30 mouse cellular contexts compared by ENCODE assay signal in the genomic region with DNA sequence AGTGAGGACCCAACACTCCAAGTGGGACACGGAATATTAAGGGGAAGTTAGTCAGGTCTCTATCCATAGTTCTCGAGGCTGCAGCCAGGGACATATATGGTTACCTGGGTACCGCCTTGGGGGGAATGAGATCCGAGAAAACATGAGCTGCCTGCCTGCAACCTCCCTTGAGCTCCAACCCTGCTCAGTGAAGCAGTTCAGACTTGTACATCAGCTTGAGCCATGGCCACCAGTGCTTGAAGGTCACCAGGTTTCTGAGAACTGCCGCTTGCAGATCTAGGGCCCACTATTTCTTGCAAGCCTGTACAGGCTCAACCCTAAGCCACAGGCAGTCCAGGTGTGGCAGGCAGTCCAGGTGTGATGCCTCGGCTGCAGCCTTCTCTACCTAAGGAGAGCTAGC. TPM values are rescaled to one million over a fixed set of nuclear protein-coding genes. Genes with fewer than 3 reads are reported as not detected.
DNase-seq lines count a peak whose midpoint lies in the region; ATAC-seq and TF ChIP-seq lines count a peak whose summit lies in the region.
"Had no signal": no experiment of that assay in that cellular context is flagged by ENCODE, and none has a peak within 500 bp of the region (broad histone marks: within the 10 kb centered on the region; RNA-seq: fewer than 3 reads in every experiment).

No protein-coding gene starts in this region.

- ATAC-seq in intestine, embryonic 14.5 days (replicated peaks; ENCODE audit: low FRiP score, low TSS enrichment, low read depth): no peak
- no peak for ATAC-seq in intestine, postnatal 0 days
- ATAC-seq in kidney, embryonic 14.5 days (ENCODE audit: low FRiP score, low TSS enrichment): peak; percentile 60; the same call in 1 of the 2 replicates
- ATAC-seq in hindbrain, embryonic 12.5 days (ENCODE audit: low FRiP score): no peak
- ATAC-seq: forebrain, embryonic 16.5 days; hindbrain, embryonic 16.5 days; intestine, embryonic 15.5 days; midbrain, embryonic 16.5 days had no signal

- WGBS in intestine, embryonic 14.5 days: 83% methylated on average over 6 of the region's 6 CpGs
- WGBS in intestine, postnatal 0 days: 90% methylated on average over 6 of the region's 6 CpGs
- WGBS in kidney, adult 2 months: 55% methylated on average over 6 of the region's 6 CpGs
- 56% methylated on average over 6 of the region's 6 CpGs for WGBS in kidney, embryonic 14.5 days
- 87% methylated on average over 6 of the region's 6 CpGs for WGBS in hindbrain, embryonic 12.5 days

- no peak for TF ChIP-seq POLR2A in kidney, adult 2 months (IDR thresholded peaks at IDR 0.05; ENCODE audit: low read depth, low read length)

- no peak overlapping the region for H3K4me3 ChIP-seq in intestine, embryonic 14.5 days (ENCODE audit: low read depth, low read length)
- no peak overlapping the region for H3K4me3 ChIP-seq in intestine, postnatal 0 days (ENCODE audit: low read depth, low read length)
- no peak overlapping the region for H3K4me3 ChIP-seq in kidney, adult 2 months (ENCODE audit: insufficient read depth, low read depth, low read length)
- H3K4me3 ChIP-seq in kidney, embryonic 14.5 days (ENCODE audit: low read length): no peak overlapping the region
- H3K4me3 ChIP-seq in hindbrain, embryonic 12.5 days: no peak overlapping the region
- H3K4me3 ChIP-seq: embryonic facial prominence, embryonic 13.5 days; heart, embryonic 12.5 days; intestine, embryonic 15.5 days; left cerebral cortex, adult 2 months; limb, embryonic 12.5 days; lung, embryonic 15.5 days; neural tube, embryonic 12.5 days had no signal

- H3K9me3 ChIP-seq in intestine, embryonic 14.5 days (ENCODE audit: control insufficient read depth, low read length): no peaks in the 10 kb centered on the region
- H3K9me3 ChIP-seq in intestine, postnatal 0 days (ENCODE audit: control insufficient read depth): no peaks in the 10 kb centered on the region
- no peaks in the 10 kb centered on the region for H3K9me3 ChIP-seq in kidney, embryonic 14.5 days (ENCODE audit: control insufficient read depth, low read length)
- H3K9me3 ChIP-seq in hindbrain, embryonic 12.5 days (replicated peaks): no peaks in the 10 kb centered on the region
- H3K9me3 ChIP-seq: embryonic facial prominence, embryonic 13.5 days; heart, embryonic 12.5 days; intestine, embryonic 15.5 days; limb, embryonic 12.5 days; lung, embryonic 15.5 days; neural tube, embryonic 12.5 days had no signal

- no peaks in the 10 kb centered on the region for H3K4me1 ChIP-seq in intestine, embryonic 14.5 days (replicated peaks; ENCODE audit: control insufficient read depth, insufficient read depth, low read length)
- H3K4me1 ChIP-seq in intestine, postnatal 0 days (replicated peaks; ENCODE audit: control insufficient read depth, insufficient read depth, low read length): no peaks in the 10 kb centered on the region; the same call in 1 of the 2 replicates
- no peaks in the 10 kb centered on the region for H3K4me1 ChIP-seq in kidney, adult 2 months (ENCODE audit: control insufficient read depth, insufficient read depth, low read length)
- H3K4me1 ChIP-seq in kidney, embryonic 14.5 days (ENCODE audit: control insufficient read depth, insufficient read depth, low read length): peaks cover 4% of the 10 kb centered on the region; the same call in 1 of the 2 replicates
- peaks cover 5% of the 10 kb centered on the region; the same call in 1 of the 2 replicates for H3K4me1 ChIP-seq in hindbrain, embryonic 12.5 days
- H3K4me1 ChIP-seq: heart, embryonic 12.5 days; lung, embryonic 15.5 days had no signal

- H3K27ac ChIP-seq in intestine, embryonic 14.5 days (ENCODE audit: low read depth): no peak overlapping the region
- H3K27ac ChIP-seq in intestine, postnatal 0 days (ENCODE audit: low read depth, low read length): no peak overlapping the region
- peak overlapping the region; percentile 44; the same call in 1 of the 2 replicates for H3K27ac ChIP-seq in kidney, adult 2 months (ENCODE audit: insufficient read depth, low read depth, low read length)
- no peak overlapping the region for H3K27ac ChIP-seq in kidney, embryonic 14.5 days (ENCODE audit: low read depth, low read length)
- H3K27ac ChIP-seq in hindbrain, embryonic 12.5 days: no peak overlapping the region
- H3K27ac ChIP-seq: embryonic facial prominence, embryonic 13.5 days; intestine, embryonic 15.5 days; left cerebral cortex, adult 2 months; limb, embryonic 12.5 days; lung, embryonic 15.5 days; neural tube, embryonic 12.5 days; stomach, postnatal 0 days had no signal

- peak; percentile 37 for DNase-seq in intestine, embryonic 14.5 days (ENCODE audit: low spot score)
- peak; percentile 33 for DNase-seq in kidney, adult 2 months
- peak; percentile 31 for DNase-seq in kidney, postnatal 14 days
- DNase-seq in spleen, postnatal 14 days (ENCODE audit: low spot score in 2 of 2): no peak
- DNase-seq: adrenal gland, postnatal 25 days; cerebellum, adult 11-12 months; cerebellum, adult 9-11 months; gastrocnemius, postnatal 10 days; spleen, adult 18-20 months; thymus, adult 18-20 months; thymus, postnatal 36 days had no signal

- H3K36me3 ChIP-seq in intestine, embryonic 14.5 days (ENCODE audit: control insufficient read depth, insufficient read depth, low read length): no peaks in the 10 kb centered on the region
- no peaks in the 10 kb centered on the region for H3K36me3 ChIP-seq in intestine, postnatal 0 days (ENCODE audit: control insufficient read depth, insufficient read depth)
- no peaks in the 10 kb centered on the region for H3K36me3 ChIP-seq in kidney, adult 2 months (ENCODE audit: control insufficient read depth, insufficient read depth, low read length)
- H3K36me3 ChIP-seq in kidney, embryonic 14.5 days (ENCODE audit: control insufficient read depth, insufficient read depth, low read length): no peaks in the 10 kb centered on the region
- H3K36me3 ChIP-seq in hindbrain, embryonic 12.5 days: no peaks in the 10 kb centered on the region
- H3K36me3 ChIP-seq: embryonic facial prominence, embryonic 13.5 days; heart, embryonic 12.5 days; intestine, embryonic 15.5 days; limb, embryonic 12.5 days; lung, embryonic 15.5 days; neural tube, embryonic 12.5 days had no signal

- no peak overlapping the region for H3K9ac ChIP-seq in intestine, embryonic 14.5 days (ENCODE audit: low read length)
- no peak overlapping the region for H3K9ac ChIP-seq in intestine, postnatal 0 days (ENCODE audit: low read depth, low read length)
- no peak overlapping the region for H3K9ac ChIP-seq in kidney, embryonic 14.5 days (ENCODE audit: low read depth, low read length)
- H3K9ac ChIP-seq in hindbrain, embryonic 12.5 days: no peak overlapping the region
- H3K9ac ChIP-seq: embryonic facial prominence, embryonic 13.5 days; heart, embryonic 12.5 days; intestine, embryonic 15.5 days; limb, embryonic 12.5 days; lung, embryonic 15.5 days; neural tube, embryonic 12.5 days had no signal

- H3K27me3 ChIP-seq in intestine, embryonic 14.5 days (replicated peaks; ENCODE audit: control insufficient read depth, insufficient read depth, low read length): 0 out of 2 replicates have a peak, but pooled peaks cover 8% of the 10 kb centered on the region
- no peaks in the 10 kb centered on the region for H3K27me3 ChIP-seq in intestine, postnatal 0 days (replicated peaks; ENCODE audit: control insufficient read depth, insufficient read depth, low read length)
- H3K27me3 ChIP-seq in kidney, adult 2 months (replicated peaks; ENCODE audit: control insufficient read depth, insufficient read depth, low read length): no peaks in the 10 kb centered on the region
- H3K27me3 ChIP-seq in kidney, embryonic 14.5 days (ENCODE audit: control insufficient read depth, insufficient read depth, low read length): no peaks in the 10 kb centered on the region
- peaks cover 15% of the 10 kb centered on the region for H3K27me3 ChIP-seq in hindbrain, embryonic 12.5 days

- H3K4me2 ChIP-seq in intestine, embryonic 14.5 days (ENCODE audit: low read length): no peak overlapping the region
- no peak overlapping the region for H3K4me2 ChIP-seq in intestine, postnatal 0 days (replicated peaks; ENCODE audit: low read depth)
- H3K4me2 ChIP-seq in kidney, embryonic 14.5 days (replicated peaks; ENCODE audit: low read depth, low read length): no peak overlapping the region
- no peak overlapping the region for H3K4me2 ChIP-seq in hindbrain, embryonic 12.5 days (replicated peaks)
- H3K4me2 ChIP-seq: embryonic facial prominence, embryonic 13.5 days; heart, embryonic 12.5 days; intestine, embryonic 15.5 days; limb, embryonic 12.5 days; liver, embryonic 11.5 days; lung, embryonic 15.5 days; midbrain, embryonic 11.5 days; neural tube, embryonic 12.5 days had no signal

- no peak for TF ChIP-seq CTCF in intestine, postnatal 0 days (IDR thresholded peaks at IDR 0.05; ENCODE audit: low read depth)
- TF ChIP-seq CTCF in kidney, adult 2 months (conservative IDR thresholded peaks at IDR 0.05; ENCODE audit: insufficient read depth, insufficient read length, low read depth, low read length): no peak

RNA-seq across cellular contexts. Expression of a gene that starts 57.6 kb away (rescaled TPM):
- polyA plus RNA-seq in intestine, embryonic 14.5 days (2014; fragmentation: Nextera tagmentation; extraction: Ambion mirVana): 0.12 TPM in 2 replicates
- not detected in 2 replicates for polyA plus RNA-seq in intestine, postnatal 0 days (2015; fragmentation: Nextera tagmentation; extraction: Ambion mirVana)
- 0.05 and 0.16 TPM in 2 replicates for polyA plus RNA-seq in kidney, adult 2 months (2012; rRNA removed)
- not detected in 2 replicates for polyA plus RNA-seq in kidney, embryonic 14.5 days (2014; fragmentation: Nextera tagmentation; extraction: Ambion mirVana)
- 0.14 TPM in 1 of 2 replicates, not detected in the other for polyA plus RNA-seq in hindbrain, embryonic 12.5 days (2016; fragmentation: Nextera tagmentation; extraction: Ambion mirVana)
- polyA plus RNA-seq: forebrain, embryonic 11.5 days; forebrain, embryonic 16.5 days; heart, embryonic 12.5 days; heart, postnatal 0 days; liver, embryonic 11.5 days; liver, embryonic 16.5 days; midbrain, embryonic 11.5 days had no signal

Comparison
In these comparisons a context has a peak if more than half of its experiments do, and no peak if none do; other contexts are left out.
1. DNase-seq: peak in intestine, embryonic 14.5 days (single experiment), kidney, adult 2 months (single experiment) and kidney, postnatal 14 days (single experiment); none in spleen, postnatal 14 days (0 of 2).